Mouse (Mus musculus) forelimb bud, embryonic 11.5 days (tissue): ENCODE data around the gene Akap13.
A peak's percentile ranks its signal among the peaks of the same experiment; 100 is the strongest.

Experiments used
- DNase-seq: peaks from one replicate; pipeline ENCODE4 v3.0.0-alpha.2; 2012; ENCODE audit warnings: low read depth, low spot score

Akap13 gene

GRCm38 (mm10) chr7:75666982-75667381 is 211.6 kb downstream of the Akap13 start:
- DNase-seq, result no peak

GRCm38 (mm10) chr7:75667531-75667930 is 212.2 kb downstream of the Akap13 start:
- DNase-seq, result no peak

- DNase-seq, result no peak
Measured at GRCm38 (mm10) chr7:75668396-75668795, 213.1 kb downstream of the Akap13 start.

- DNase-seq, result no peak
Measured at GRCm38 (mm10) chr7:75669416-75669815, 214.1 kb downstream of the Akap13 start.

- DNase-seq, result no peak
Measured at GRCm38 (mm10) chr7:75679631-75680030, 224.3 kb downstream of the Akap13 start.

GRCm38 (mm10) chr7:75682901-75683300 is 227.6 kb downstream of the Akap13 start:
- DNase-seq, result no peak

- peak; percentile 20 for DNase-seq
Measured at GRCm38 (mm10) chr7:75683410-75683809, 228.1 kb downstream of the Akap13 start.

- DNase-seq, result no peak
Measured at GRCm38 (mm10) chr7:75684976-75685375, 229.6 kb downstream of the Akap13 start.

- DNase-seq, result no peak
Measured at GRCm38 (mm10) chr7:75686046-75686826, 230.9 kb downstream of the Akap13 start.

- no peak for DNase-seq
Measured at GRCm38 (mm10) chr7:75686827-75687164, 231.5 kb downstream of the Akap13 start.

GRCm38 (mm10) chr7:75688144-75688543 is 232.8 kb downstream of the Akap13 start:
- no peak for DNase-seq

GRCm38 (mm10) chr7:75694777-75695176 is 239.4 kb downstream of the Akap13 start:
- DNase-seq, result no peak

- no peak for DNase-seq
Measured at GRCm38 (mm10) chr7:75699836-75700235, 244.5 kb downstream of the Akap13 start.

- DNase-seq, result no peak
Measured at GRCm38 (mm10) chr7:75700771-75701345, 245.5 kb downstream of the Akap13 start.

- DNase-seq, result no peak
Measured at GRCm38 (mm10) chr7:75701761-75702160, 246.4 kb downstream of the Akap13 start.

- DNase-seq, result no peak
Measured at GRCm38 (mm10) chr7:75702368-75702767, 247.0 kb downstream of the Akap13 start.

- DNase-seq, result no peak
Measured at GRCm38 (mm10) chr7:75702966-75703645, 247.8 kb downstream of the Akap13 start.

- DNase-seq, result no peak
Measured at GRCm38 (mm10) chr7:75704862-75705261, 249.5 kb downstream of the Akap13 start.

- no peak for DNase-seq
Measured at GRCm38 (mm10) chr7:75709936-75710335, 254.6 kb downstream of the Akap13 start.

GRCm38 (mm10) chr7:75710920-75711319 is 255.6 kb downstream of the Akap13 start:
- no peak for DNase-seq

GRCm38 (mm10) chr7:75711436-75711835 is 256.1 kb downstream of the Akap13 start:
- DNase-seq, result no peak

- DNase-seq, result no peak
Measured at GRCm38 (mm10) chr7:75712808-75713207, 257.5 kb downstream of the Akap13 start.

- DNase-seq, result no peak
Measured at GRCm38 (mm10) chr7:75713959-75714358, 258.6 kb downstream of the Akap13 start.
